Mouse (Mus musculus) liver, postnatal 0 days (tissue): ENCODE results near the gene Ctdsp1.

Experiments used
- CTCF ChIP-seq: sonication (generic); IDR thresholded peaks from 2 replicates; pipeline ENCODE4 v1.5.1; 2016; ENCODE audit warnings: antibody characterized with exemption, low read depth
- EP300 ChIP-seq: IDR thresholded peaks from 2 replicates; pipeline ENCODE4 v1.6.1; 2016; ENCODE audit warnings: antibody characterized with exemption, low read depth, mild to moderate bottlenecking

- peak; percentile 6; the same call in 1 of the 2 replicates for TF ChIP-seq EP300
- peak; percentile 32 for TF ChIP-seq CTCF
Measured at GRCm38 (mm10) chr1:74390924-74391748, at the start of gene Ctdsp1.
